Mouse (Mus musculus): ENCODE data around the gene Vat1.

DNA sequence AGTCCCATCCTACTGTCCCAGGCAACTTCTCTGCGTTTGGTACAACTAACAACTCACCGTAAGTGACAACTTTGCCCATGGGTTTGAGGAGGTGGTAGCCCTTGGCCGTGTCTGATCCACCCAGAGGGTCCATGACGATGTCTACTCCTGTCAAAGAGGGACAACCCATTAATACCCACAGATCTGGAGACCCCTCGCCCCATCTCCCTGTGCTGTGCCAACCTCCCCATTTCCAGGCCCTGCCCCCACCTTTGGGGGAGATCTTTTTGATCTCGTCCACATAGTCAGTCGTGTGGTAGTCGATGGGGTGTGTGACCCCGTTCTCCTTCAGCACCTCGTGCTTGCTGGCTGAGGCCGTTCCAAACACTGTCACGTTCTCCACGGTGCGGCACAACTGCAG, 3.9 kb downstream of the Vat1 start:
- no peak for TF ChIP-seq GATA1 (IDR thresholded peaks at IDR 0.05; ENCODE audit: borderline replicate concordance, low read length)
- TF ChIP-seq FLI1 (IDR thresholded peaks at IDR 0.05; ENCODE audit: low read length) = no peak
